Mouse (Mus musculus) hindbrain, embryonic 13.5 days (tissue): Measurements from ENCODE around the gene Nxph1. TPM values are rescaled to one million over a fixed set of nuclear protein-coding genes. Genes with fewer than 3 reads are reported as not detected.

Experiments
- ATAC-seq: fragments of 200-750 bp; cut with Nextera tagmentation; 2 replicates; pipeline ENCODE4 v1.8.0; 2017; ENCODE audit warnings: moderate TSS enrichment; ENCODE audit not compliant: low FRiP score
- H3K27ac ChIP-seq: fragments of 300-500 bp; sonication (generic); 2 replicates; pipeline ENCODE4 v1.5.1; 2015; ENCODE audit warnings: inconsistent platforms, mild to moderate bottlenecking, moderate library complexity
- H3K27me3 ChIP-seq: fragments of 300-500 bp; sonication (generic); 2 replicates; pipeline ENCODE4 v1.6.1; 2015; ENCODE audit warnings: mild to moderate bottlenecking, inconsistent platforms
- H3K36me3 ChIP-seq: fragments of 300-500 bp; sonication (generic); 2 replicates; pipeline ENCODE4 v1.6.1; 2015; ENCODE audit warnings: mild to moderate bottlenecking, inconsistent platforms
- H3K4me1 ChIP-seq: fragments of 300-500 bp; sonication (generic); replicated peaks from 2 replicates; pipeline ENCODE4 v1.6.1; 2015; ENCODE audit warnings: inconsistent platforms
- H3K4me2 ChIP-seq: fragments of 300-500 bp; sonication (generic); 2 replicates; pipeline ENCODE4 v1.6.1; 2015; ENCODE audit warnings: inconsistent platforms, mild to moderate bottlenecking, moderate library complexity
- H3K4me3 ChIP-seq: fragments of 300-500 bp; sonication (generic); 2 replicates; pipeline ENCODE4 v1.5.1; 2015; ENCODE audit warnings: mild to moderate bottlenecking, inconsistent platforms
- H3K9ac ChIP-seq: fragments of 300-500 bp; sonication (generic); 2 replicates; pipeline ENCODE4 v1.6.1; 2015; ENCODE audit warnings: mild to moderate bottlenecking, inconsistent platforms
- H3K9me3 ChIP-seq: fragments of 300-500 bp; sonication (generic); 2 replicates; pipeline ENCODE4 v1.6.1; 2016; ENCODE audit warnings: inconsistent platforms
- WGBS: fragments of 180-500 bp; shearing (Covaris S2); methylation state at CpG from one replicate; pipeline ENCODE4 v1.1.7; 2015; 5-methylcytosine and 5-hydroxymethylcytosine counted together
- polyA plus RNA-seq: library from polyadenylated mRNA; unstranded; fragments of >200 nt; fragmentation: Nextera tagmentation; extraction: Ambion mirVana; gene quantifications from 2 replicates; pipeline ENCODE4 v1.2.1, GENCODE M21; 2015

The Nxph1 gene
- polyA plus RNA-seq, 1 experiment from 2014 or later: 73.9 TPM

GRCm38 (mm10) chr6:9182477-9182876 lies 234.2 kb downstream of the Nxph1 start:
- no peaks in the 10 kb centered on the region for H3K27me3 ChIP-seq
- H3K4me2 ChIP-seq: no peak overlapping the region
- no peaks in the 10 kb centered on the region for H3K4me1 ChIP-seq
- 0 out of 2 replicates have a peak, but pooled peaks have one; percentile 54 for ATAC-seq
- no peak overlapping the region for H3K27ac ChIP-seq
- H3K9me3 ChIP-seq: no peaks in the 10 kb centered on the region
- H3K36me3 ChIP-seq: no peaks in the 10 kb centered on the region
- no peak overlapping the region for H3K4me3 ChIP-seq
- 48% methylated on average over 3 of the region's 3 CpGs for WGBS
- no peak overlapping the region for H3K9ac ChIP-seq

GRCm38 (mm10) chr6:9210730-9211129 lies 262.5 kb downstream of the Nxph1 start:
- no peaks in the 10 kb centered on the region for H3K4me1 ChIP-seq
- no peak for ATAC-seq
- no peaks in the 10 kb centered on the region for H3K36me3 ChIP-seq
- no peak overlapping the region for H3K27ac ChIP-seq
- H3K9ac ChIP-seq: no peak overlapping the region
- no peaks in the 10 kb centered on the region for H3K27me3 ChIP-seq
- no peaks in the 10 kb centered on the region for H3K9me3 ChIP-seq
- no peak overlapping the region for H3K4me2 ChIP-seq
- 64% methylated on average over 4 of the region's 4 CpGs for WGBS
- no peak overlapping the region for H3K4me3 ChIP-seq

- Histone ChIP-seq H3K9ac (no peak overlapping the region), H3K9me3 (no peaks in the 10 kb centered on the region), H3K4me2 (no peak overlapping the region), H3K27ac (peak overlapping the region; percentile 71), H3K4me3 (no peak overlapping the region), H3K27me3 (no peaks in the 10 kb centered on the region), H3K4me1 (peaks cover 7% of the 10 kb centered on the region), H3K36me3 (no peaks in the 10 kb centered on the region)
- WGBS: 41% methylated on average over 4 of the region's 4 CpGs
- ATAC-seq: peak; percentile 64; the same call in 1 of the 2 replicates
Observed at GRCm38 (mm10) chr6:9220724-9221453, 272.7 kb downstream of the Nxph1 start.

- Histone ChIP-seq H3K4me2 (no peak overlapping the region), H3K4me3 (no peak overlapping the region), H3K27ac (no peak overlapping the region), H3K9ac (no peak overlapping the region), H3K36me3 (no peaks in the 10 kb centered on the region), H3K9me3 (no peaks in the 10 kb centered on the region), H3K4me1 (no peaks in the 10 kb centered on the region), H3K27me3 (no peaks in the 10 kb centered on the region)
- ATAC-seq: no peak
Observed at GRCm38 (mm10) chr6:9234802-9235201, 286.6 kb downstream of the Nxph1 start.

GRCm38 (mm10) chr6:9267998-9268397 lies 319.8 kb downstream of the Nxph1 start:
- H3K27me3 ChIP-seq: no peaks in the 10 kb centered on the region
- no peak for ATAC-seq
- no peaks in the 10 kb centered on the region for H3K36me3 ChIP-seq
- 41% methylated on average over 1 of the region's 1 CpGs for WGBS
- H3K4me3 ChIP-seq: no peak overlapping the region
- no peaks in the 10 kb centered on the region for H3K4me1 ChIP-seq
- no peak overlapping the region for H3K27ac ChIP-seq
- no peaks in the 10 kb centered on the region for H3K9me3 ChIP-seq
- H3K4me2 ChIP-seq: no peak overlapping the region
- H3K9ac ChIP-seq: no peak overlapping the region

Other genes with a start within 250 kb of the Nxph1 start
- gene Ica1, start 169.9 kb upstream of the Nxph1 start, polyA plus RNA-seq: 48.1 and 54.4 TPM in 2 replicates